Mouse (Mus musculus): ENCODE data around the gene 5730455P16Rik.

- TF ChIP-seq POLR2A (IDR thresholded peaks at IDR 0.05; ENCODE audit: low read depth, low read length), result no peak
- no peak for TF ChIP-seq CTCF (IDR thresholded peaks at IDR 0.05; ENCODE audit: extremely low read depth, insufficient read depth, insufficient read length, insufficient replicate concordance)
Measured at GRCm38 (mm10) chr11:80417085-80417484, 39.3 kb upstream of the 5730455P16Rik start.
